Mouse (Mus musculus) kidney, postnatal 0 days (tissue): ENCODE measurements at regions not wholly inside any gene's neighbourhood (a gene's known extent, or its start where the extent isn't known, plus 50 kb on each side); places are given as distances from the start of the nearest gene placed in this dataset.

ENCODE experiments used
- ATAC-seq: fragments of 200-750 bp; cut with Nextera tagmentation; replicated peaks from 2 replicates; pipeline ENCODE4 v1.8.0; 2017; ENCODE audit warnings: low read depth, moderate number of reproducible peaks, moderate TSS enrichment, moderate library complexity; ENCODE audit not compliant: low FRiP score
- DNase-seq: peaks from one replicate; pipeline ENCODE4 v3.0.0-alpha.2; 2016; ENCODE audit warnings: low spot score
- H3K27ac ChIP-seq: fragments of 300-500 bp; sonication (generic); 2 replicates; pipeline ENCODE4 v1.5.1; 2014; ENCODE audit warnings: mild to moderate bottlenecking
- H3K27me3 ChIP-seq: fragments of 300-500 bp; sonication (generic); 2 replicates; pipeline ENCODE4 v1.6.1; 2014; ENCODE audit warnings: low read length, mixed read lengths; ENCODE audit not compliant: insufficient read depth
- H3K36me3 ChIP-seq: fragments of 300-500 bp; sonication (generic); 2 replicates; pipeline ENCODE4 v1.6.1; 2014; ENCODE audit warnings: low read length, mixed read lengths; ENCODE audit not compliant: insufficient read depth
- H3K4me1 ChIP-seq: fragments of 300-500 bp; sonication (generic); replicated peaks from 2 replicates; pipeline ENCODE4 v1.6.1; 2014; ENCODE audit warnings: antibody characterized with exemption, low read length, mixed read lengths; ENCODE audit not compliant: insufficient read depth
- H3K4me2 ChIP-seq: fragments of 300-500 bp; sonication (generic); 2 replicates; pipeline ENCODE4 v1.6.1; 2014; ENCODE audit warnings: mild to moderate bottlenecking, low read length, moderate library complexity, mixed read lengths
- H3K4me3 ChIP-seq: fragments of 300-500 bp; sonication (generic); replicated peaks from 2 replicates; pipeline ENCODE4 v1.5.1; 2014; ENCODE audit warnings: low read depth, low read length
- H3K9ac ChIP-seq: fragments of 300-500 bp; sonication (generic); 2 replicates; pipeline ENCODE4 v1.6.1; 2014; ENCODE audit warnings: low read depth, low read length
- H3K9me3 ChIP-seq: fragments of 300-500 bp; sonication (generic); replicated peaks from 2 replicates; pipeline ENCODE4 v1.6.1; 2016; ENCODE audit warnings: low read length, inconsistent platforms, mixed read lengths
- CTCF ChIP-seq: IDR thresholded peaks from 2 replicates; pipeline ENCODE4 v1.5.1; 2016; ENCODE audit warnings: antibody characterized with exemption, low read depth, mild to moderate bottlenecking, moderate library complexity
- WGBS: fragments of 180-500 bp; shearing (Covaris S2); extraction: QIAGEN DNeasy Blood & Tissue Kit; methylation state at CpG from one replicate; pipeline ENCODE4 v1.1.7; 2014; 5-methylcytosine and 5-hydroxymethylcytosine counted together

DNA sequence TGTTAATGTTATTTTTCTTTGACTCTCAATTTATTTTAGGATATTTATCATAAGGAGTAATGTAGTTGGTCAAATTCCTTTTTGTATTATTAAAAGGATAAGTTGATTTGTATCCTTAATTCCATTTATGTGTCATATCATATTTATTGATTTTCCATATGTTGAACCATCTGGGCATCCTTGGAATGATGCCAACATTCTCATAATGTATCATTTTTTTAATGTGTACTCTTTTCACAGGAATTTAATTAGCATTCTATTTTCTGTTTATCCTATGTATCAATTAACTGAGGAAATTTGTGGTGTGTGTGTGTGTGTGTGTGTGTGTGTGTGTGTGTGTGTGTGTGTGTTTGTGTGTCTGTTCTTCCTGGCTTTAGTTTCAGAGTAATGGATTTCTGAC lies 779.6 kb downstream of the Pcdh7 start:
- H3K9me3 ChIP-seq, result no peaks in the 10 kb centered on the region
- no peak for ATAC-seq
- no peak overlapping the region for H3K9ac ChIP-seq
- no peak for DNase-seq
- H3K27me3 ChIP-seq, result no peaks in the 10 kb centered on the region
- no peak for TF ChIP-seq CTCF
- H3K4me2 ChIP-seq, result no peak overlapping the region
- no peaks in the 10 kb centered on the region for H3K4me1 ChIP-seq
- no peak overlapping the region for H3K4me3 ChIP-seq
- no peaks in the 10 kb centered on the region for H3K36me3 ChIP-seq
- no peak overlapping the region for H3K27ac ChIP-seq

- no peaks in the 10 kb centered on the region for H3K36me3 ChIP-seq
- H3K27ac ChIP-seq, result no peak overlapping the region
- H3K4me3 ChIP-seq, result no peak overlapping the region
- no peak overlapping the region for H3K4me2 ChIP-seq
- no peaks in the 10 kb centered on the region for H3K9me3 ChIP-seq
- DNase-seq, result no peak
- 72% methylated on average over 3 of the region's 3 CpGs for WGBS
- H3K27me3 ChIP-seq, result no peaks in the 10 kb centered on the region
- ATAC-seq, result no peak
- H3K9ac ChIP-seq, result no peak overlapping the region
- no peaks in the 10 kb centered on the region for H3K4me1 ChIP-seq
- no peak for TF ChIP-seq CTCF
These were observed 813.8 kb downstream of the Pcdh7 start for GRCm38 (mm10) chr5:58531601-58532000.

- H3K9ac ChIP-seq, result no peak overlapping the region
These were observed 839.0 kb downstream of the Pcdh7 start for GRCm38 (mm10) chr5:58556770-58557169.

GRCm38 (mm10) chr5:58559816-58560215 lies 842.0 kb downstream of the Pcdh7 start:
- Histone ChIP-seq H3K9me3 (no peaks in the 10 kb centered on the region), H3K4me1 (no peaks in the 10 kb centered on the region), H3K9ac (no peak overlapping the region), H3K36me3 (no peaks in the 10 kb centered on the region), H3K4me2 (no peak overlapping the region), H3K27me3 (no peaks in the 10 kb centered on the region), H3K4me3 (no peak overlapping the region), H3K27ac (no peak overlapping the region)
- ATAC-seq (no peak), DNase-seq (no peak)
- 72% methylated on average over 4 of the region's 4 CpGs for WGBS
- TF ChIP-seq CTCF, result no peak

More at GRCm38 (mm10) chr5:58556770-58557169, 839.0 kb downstream of the Pcdh7 start:
- Histone ChIP-seq H3K4me2 (no peak overlapping the region), H3K27ac (no peak overlapping the region), H3K9me3 (no peaks in the 10 kb centered on the region), H3K36me3 (no peaks in the 10 kb centered on the region), H3K4me3 (no peak overlapping the region), H3K4me1 (no peaks in the 10 kb centered on the region), H3K27me3 (no peaks in the 10 kb centered on the region)
- DNase-seq (peak; percentile 37), ATAC-seq (no peak)
- no peak for TF ChIP-seq CTCF

- Histone ChIP-seq H3K27ac (no peak overlapping the region), H3K27me3 (no peaks in the 10 kb centered on the region), H3K9ac (no peak overlapping the region), H3K4me2 (no peak overlapping the region), H3K4me3 (no peak overlapping the region), H3K9me3 (no peaks in the 10 kb centered on the region), H3K36me3 (no peaks in the 10 kb centered on the region), H3K4me1 (no peaks in the 10 kb centered on the region)
- ATAC-seq, result no peak
- DNase-seq, result no peak
- 44% methylated on average over 1 of the region's 1 CpGs for WGBS
- TF ChIP-seq CTCF, result no peak
These were observed 882.1 kb downstream of the Pcdh7 start for GRCm38 (mm10) chr5:58599876-58600275.

- Histone ChIP-seq H3K27ac (no peak overlapping the region), H3K36me3 (no peaks in the 10 kb centered on the region), H3K27me3 (no peaks in the 10 kb centered on the region), H3K4me3 (no peak overlapping the region), H3K4me2 (no peak overlapping the region), H3K9me3 (no peaks in the 10 kb centered on the region), H3K9ac (no peak overlapping the region), H3K4me1 (no peaks in the 10 kb centered on the region)
- 65% methylated on average over 2 of the region's 2 CpGs for WGBS
- TF ChIP-seq CTCF, result no peak
- DNase-seq (no peak), ATAC-seq (no peak)
These were observed 903.8 kb downstream of the Pcdh7 start for GRCm38 (mm10) chr5:58621527-58621926.
